Mouse (Mus musculus) adrenal gland, adult 8-10 months (tissue): ENCODE data around the gene Gm20388. TPM values are rescaled to one million over a fixed set of nuclear protein-coding genes. Genes with fewer than 3 reads are reported as not detected.
A peak's percentile ranks its signal among the peaks of the same experiment; 100 is the strongest.

Experiments used
- DNase-seq: peaks from one replicate; pipeline ENCODE4 v3.0.0; 2022
- total RNA-seq, 4 experiments: library from RNA; stranded (reverse); gene quantifications; 2 replicates each; pipeline ENCODE4 v1.2.4; 2022

The Gm20388 gene
- total RNA-seq, 4 experiments from 2014 or later, result 1.7 to 16.9 (median 5.8) TPM

- no peak for DNase-seq
Observed at GRCm38 (mm10) chr8:121218486-121218885, 1307.8 kb downstream of the Gm20388 start.

GRCm38 (mm10) chr8:121220103-121220899 is 1309.7 kb downstream of the Gm20388 start:
- DNase-seq, result no peak

GRCm38 (mm10) chr8:121224709-121225108 is 1314.1 kb downstream of the Gm20388 start:
- DNase-seq, result no peak

- DNase-seq, result no peak
Observed at GRCm38 (mm10) chr8:121227756-121228155, 1317.1 kb downstream of the Gm20388 start.

- no peak for DNase-seq
Observed at GRCm38 (mm10) chr8:121228892-121229291, 1318.3 kb downstream of the Gm20388 start.

GRCm38 (mm10) chr8:121229550-121229949 is 1318.9 kb downstream of the Gm20388 start:
- no peak for DNase-seq

- DNase-seq, result no peak
Observed at GRCm38 (mm10) chr8:121233196-121233595, 1322.6 kb downstream of the Gm20388 start.

- no peak for DNase-seq
Observed at GRCm38 (mm10) chr8:121234915-121235314, 1324.3 kb downstream of the Gm20388 start.

- DNase-seq, result no peak
Observed at GRCm38 (mm10) chr8:121239640-121240039, 1329.0 kb downstream of the Gm20388 start.

GRCm38 (mm10) chr8:121241761-121242552 is 1331.3 kb downstream of the Gm20388 start:
- DNase-seq, result peak; percentile 90

- DNase-seq, result peak; percentile 74
Observed at GRCm38 (mm10) chr8:121242671-121243070, 1332.0 kb downstream of the Gm20388 start.

GRCm38 (mm10) chr8:121248823-121249222 is 1338.2 kb downstream of the Gm20388 start:
- DNase-seq, result peak; percentile 93

- no peak for DNase-seq
Observed at GRCm38 (mm10) chr8:121249433-121249832, 1338.8 kb downstream of the Gm20388 start.

- no peak for DNase-seq
Observed at GRCm38 (mm10) chr8:121251089-121251488, 1340.4 kb downstream of the Gm20388 start.

- peak; percentile 78 for DNase-seq
Observed at GRCm38 (mm10) chr8:121255727-121256265, 1345.2 kb downstream of the Gm20388 start.

GRCm38 (mm10) chr8:121258126-121258792 is 1347.6 kb downstream of the Gm20388 start:
- DNase-seq, result no peak

GRCm38 (mm10) chr8:121262728-121263389 is 1352.2 kb downstream of the Gm20388 start:
- DNase-seq, result peak; percentile 47

- DNase-seq, result no peak
Observed at GRCm38 (mm10) chr8:121263390-121263775, 1352.7 kb downstream of the Gm20388 start.

- DNase-seq, result no peak
Observed at GRCm38 (mm10) chr8:121264260-121264659, 1353.6 kb downstream of the Gm20388 start.

GRCm38 (mm10) chr8:121271542-121271941 is 1360.9 kb downstream of the Gm20388 start:
- no peak for DNase-seq

- no peak for DNase-seq
Observed at GRCm38 (mm10) chr8:121273195-121273594, 1362.6 kb downstream of the Gm20388 start.

GRCm38 (mm10) chr8:121273620-121274019 is 1363.0 kb downstream of the Gm20388 start:
- no peak for DNase-seq
